ENCODE assay signal across 11 mouse cellular contexts in genomic region chr5:72175050-72175449, GRCm38 (mm10). TPM values are rescaled to one million over a fixed set of nuclear protein-coding genes. Genes with fewer than 3 reads are reported as not detected.
A peak's percentile ranks its signal among the peaks of the same experiment; 100 is the strongest.
DNase-seq lines count a peak whose midpoint lies in the region; ATAC-seq lines count a peak whose summit lies in the region.
"Had no signal": no experiment of that assay in that cellular context is flagged by ENCODE, and none has a peak within 500 bp of the region (broad histone marks: within the 10 kb centered on the region; RNA-seq: fewer than 3 reads in every experiment).

No protein-coding gene starts in this region.

- WGBS in heart, embryonic 11.5 days (ENCODE audit: insufficient replicate concordance) = 79% methylated on average over 4 of the region's 4 CpGs
- 69% methylated on average over 4 of the region's 4 CpGs for WGBS in embryonic facial prominence, embryonic 10.5 days
- WGBS in hindbrain, embryonic 12.5 days = 72% methylated on average over 4 of the region's 4 CpGs
- 41% methylated on average over 4 of the region's 4 CpGs for WGBS in midbrain, embryonic 12.5 days

- H3K27me3 ChIP-seq in heart, embryonic 11.5 days (ENCODE audit: control insufficient read depth, insufficient read depth, low read length) = no peaks in the 10 kb centered on the region
- no peaks in the 10 kb centered on the region for H3K27me3 ChIP-seq in embryonic facial prominence, embryonic 10.5 days (replicated peaks; ENCODE audit: low read depth, poor library complexity, severe bottlenecking)
- no peaks in the 10 kb centered on the region for H3K27me3 ChIP-seq in hindbrain, embryonic 12.5 days
- peaks cover 1% of the 10 kb centered on the region; the same call in 1 of the 2 replicates for H3K27me3 ChIP-seq in midbrain, embryonic 12.5 days
- H3K27me3 ChIP-seq: kidney, embryonic 15.5 days had no signal

- no peaks in the 10 kb centered on the region for H3K36me3 ChIP-seq in heart, embryonic 11.5 days (ENCODE audit: control insufficient read depth, insufficient read depth, low read length)
- H3K36me3 ChIP-seq in embryonic facial prominence, embryonic 10.5 days (replicated peaks) = no peaks in the 10 kb centered on the region
- H3K36me3 ChIP-seq in hindbrain, embryonic 12.5 days = no peaks in the 10 kb centered on the region
- no peaks in the 10 kb centered on the region for H3K36me3 ChIP-seq in midbrain, embryonic 12.5 days
- H3K36me3 ChIP-seq: kidney, embryonic 15.5 days had no signal

- H3K27ac ChIP-seq in heart, embryonic 11.5 days (ENCODE audit: low read depth, low read length) = no peak overlapping the region
- peak overlapping the region; percentile 70 for H3K27ac ChIP-seq in embryonic facial prominence, embryonic 10.5 days (replicated peaks)
- no peak overlapping the region for H3K27ac ChIP-seq in hindbrain, embryonic 12.5 days
- peak overlapping the region; percentile 72 for H3K27ac ChIP-seq in midbrain, embryonic 12.5 days (replicated peaks)
- H3K27ac ChIP-seq: kidney, embryonic 15.5 days; liver, embryonic 14.5 days had no signal

- no peak overlapping the region for H3K9ac ChIP-seq in heart, embryonic 11.5 days (ENCODE audit: low read depth, low read length)
- H3K9ac ChIP-seq in hindbrain, embryonic 12.5 days = no peak overlapping the region
- no peak overlapping the region for H3K9ac ChIP-seq in midbrain, embryonic 12.5 days (replicated peaks)
- H3K9ac ChIP-seq: kidney, embryonic 15.5 days; liver, embryonic 14.5 days had no signal

- no peaks in the 10 kb centered on the region for H3K4me1 ChIP-seq in heart, embryonic 11.5 days (ENCODE audit: control insufficient read depth, insufficient read depth, low read length)
- H3K4me1 ChIP-seq in embryonic facial prominence, embryonic 10.5 days = peaks cover 25% of the 10 kb centered on the region
- H3K4me1 ChIP-seq in hindbrain, embryonic 12.5 days = peaks cover 3% of the 10 kb centered on the region; the same call in 1 of the 2 replicates
- H3K4me1 ChIP-seq in midbrain, embryonic 12.5 days = peaks cover 7% of the 10 kb centered on the region; the same call in 1 of the 2 replicates

- no peak overlapping the region for H3K4me3 ChIP-seq in heart, embryonic 11.5 days (ENCODE audit: low read depth, low read length)
- H3K4me3 ChIP-seq in embryonic facial prominence, embryonic 10.5 days = 0 out of 2 replicates have a peak overlapping the region, but pooled peaks have one; percentile 23
- H3K4me3 ChIP-seq in hindbrain, embryonic 12.5 days = no peak overlapping the region
- H3K4me3 ChIP-seq in midbrain, embryonic 12.5 days = peak overlapping the region; percentile 21
- H3K4me3 ChIP-seq: kidney, embryonic 15.5 days had no signal

- DNase-seq in heart, adult 9 months (ENCODE audit: low spot score in 2 of 2) = no peak
- DNase-seq in embryonic facial prominence, embryonic 10.5 days (ENCODE audit: low spot score) = no peak
- DNase-seq in left cerebral cortex, postnatal 4 days = no peak
- no peak for DNase-seq in urinary bladder, postnatal 14 days (ENCODE audit: low spot score)
- no peak for DNase-seq in left cerebral cortex, postnatal 10 days (ENCODE audit: extremely low spot score in 1 of 2, low spot score in 2 of 2)
- DNase-seq: lung, postnatal 36 days had no signal

- ATAC-seq in heart, embryonic 11.5 days (replicated peaks; ENCODE audit: insufficient number of reproducible peaks, low FRiP score, low TSS enrichment) = no peak
- peak; percentile 5; the same call in 1 of the 2 replicates for ATAC-seq in hindbrain, embryonic 12.5 days (ENCODE audit: low FRiP score)
- peak; percentile 13; the same call in 1 of the 2 replicates for ATAC-seq in midbrain, embryonic 12.5 days (ENCODE audit: low FRiP score, low read depth)

- no peaks in the 10 kb centered on the region for H3K9me3 ChIP-seq in heart, embryonic 11.5 days (replicated peaks; ENCODE audit: control insufficient read depth, low read length)
- H3K9me3 ChIP-seq in embryonic facial prominence, embryonic 10.5 days = no peaks in the 10 kb centered on the region
- no peaks in the 10 kb centered on the region for H3K9me3 ChIP-seq in hindbrain, embryonic 12.5 days (replicated peaks)
- H3K9me3 ChIP-seq in midbrain, embryonic 12.5 days = no peaks in the 10 kb centered on the region
- H3K9me3 ChIP-seq: kidney, embryonic 15.5 days had no signal

- peak overlapping the region; percentile 34; the same call in 1 of the 2 replicates for H3K4me2 ChIP-seq in heart, embryonic 11.5 days
- H3K4me2 ChIP-seq in hindbrain, embryonic 12.5 days (replicated peaks) = peak overlapping the region; percentile 40
- peak overlapping the region; percentile 41 for H3K4me2 ChIP-seq in midbrain, embryonic 12.5 days (replicated peaks)
- H3K4me2 ChIP-seq: kidney, embryonic 15.5 days had no signal

- intact Hi-C loops in left cerebral cortex, postnatal 4 days (cut with DNase I) = loop anchor here (5.0 kb wide), 1 partner anchor 92 kb away; no protein-coding TSS in a partner anchor
- intact Hi-C loops in left cerebral cortex, postnatal 10 days (cut with DNase I) = no loop called here

RNA-seq across cellular contexts. Expression of gene Commd8, which starts 7.1 kb away (rescaled TPM):
- polyA plus RNA-seq in heart, embryonic 11.5 days (2014; fragmentation: Nextera tagmentation; extraction: Ambion mirVana) = 130 and 131 TPM in 2 replicates
- polyA plus RNA-seq in embryonic facial prominence, embryonic 10.5 days (2016; fragmentation: Nextera tagmentation; extraction: Ambion mirVana) = 148 and 153 TPM in 2 replicates
- 155 and 175 TPM in 2 replicates for polyA plus RNA-seq in hindbrain, embryonic 12.5 days (2016; fragmentation: Nextera tagmentation; extraction: Ambion mirVana)
- 162 and 164 TPM in 2 replicates for polyA plus RNA-seq in midbrain, embryonic 12.5 days (2016; fragmentation: Nextera tagmentation; extraction: Ambion mirVana)
- 10 to 100 TPM; 72.6 to 74.9 TPM for total RNA-seq in left cerebral cortex, postnatal 4 days (2021)
- 10 to 100 TPM; 80.2 to 83.3 TPM for total RNA-seq in left cerebral cortex, postnatal 10 days (2021)

Comparison
In these comparisons a context has a peak if more than half of its experiments do, and no peak if none do; other contexts are left out.
1. H3K27ac ChIP-seq: peak in embryonic facial prominence, embryonic 10.5 days (single experiment) and midbrain, embryonic 12.5 days (single experiment); none in heart, embryonic 11.5 days (single experiment) and hindbrain, embryonic 12.5 days (single experiment).
2. H3K4me3 ChIP-seq: peak in embryonic facial prominence, embryonic 10.5 days (single experiment) and midbrain, embryonic 12.5 days (single experiment); none in heart, embryonic 11.5 days (single experiment) and hindbrain, embryonic 12.5 days (single experiment).
3. Peak in every context shown above with its lines, with median percentiles within 50 percentile points of each other: H3K4me2 ChIP-seq.